Mouse (Mus musculus) hindbrain, embryonic 11.5 days (tissue): ENCODE results near the gene Arhgef38. TPM values are rescaled to one million over a fixed set of nuclear protein-coding genes. Genes with fewer than 3 reads are reported as not detected.
A peak's percentile ranks its signal among the peaks of the same experiment; 100 is the strongest.

ENCODE experiments used
- ATAC-seq: fragments of 200-750 bp; cut with Nextera tagmentation; 2 replicates; pipeline ENCODE4 v1.8.0; 2017; ENCODE audit warnings: mild to moderate bottlenecking, moderate TSS enrichment, moderate library complexity; ENCODE audit not compliant: low FRiP score
- DNase-seq: peaks from one replicate; pipeline ENCODE4 v3.0.0-alpha.2; 2015; ENCODE audit warnings: low spot score
- H3K27ac ChIP-seq: fragments of 300-500 bp; sonication (generic); 2 replicates; pipeline ENCODE4 v1.5.1; 2014; ENCODE audit warnings: mild to moderate bottlenecking, low read depth, low read length
- H3K27me3 ChIP-seq: fragments of 300-500 bp; sonication (generic); 2 replicates; pipeline ENCODE4 v1.6.1; 2014; ENCODE audit warnings: mild to moderate bottlenecking, low read length, moderate library complexity, mixed read lengths; ENCODE audit not compliant: control insufficient read depth, insufficient read depth
- H3K36me3 ChIP-seq: fragments of 300-500 bp; sonication (generic); 2 replicates; pipeline ENCODE4 v1.6.1; 2014; ENCODE audit warnings: mild to moderate bottlenecking, low read length, moderate library complexity, mixed read lengths; ENCODE audit not compliant: control insufficient read depth, insufficient read depth
- H3K4me1 ChIP-seq: fragments of 300-500 bp; sonication (generic); replicated peaks from 2 replicates; pipeline ENCODE4 v1.6.1; 2014; ENCODE audit warnings: low read length, mixed read lengths; ENCODE audit not compliant: control insufficient read depth, insufficient read depth
- H3K4me2 ChIP-seq: fragments of 300-500 bp; sonication (generic); replicated peaks from 2 replicates; pipeline ENCODE4 v1.6.1; 2014; ENCODE audit warnings: mild to moderate bottlenecking, low read depth, low read length
- H3K4me3 ChIP-seq: fragments of 300-500 bp; sonication (generic); 2 replicates; pipeline ENCODE4 v1.5.1; 2014; ENCODE audit warnings: low read depth, low read length
- H3K9ac ChIP-seq: fragments of 300-500 bp; sonication (generic); 2 replicates; pipeline ENCODE4 v1.6.1; 2014; ENCODE audit warnings: low read depth, low read length
- H3K9me3 ChIP-seq: fragments of 300-500 bp; sonication (generic); 2 replicates; pipeline ENCODE4 v1.6.1; 2016; ENCODE audit warnings: low read length; ENCODE audit not compliant: control insufficient read depth
- WGBS: fragments of 180-500 bp; shearing (Covaris S2); extraction: QIAGEN DNeasy Blood & Tissue Kit; methylation state at CpG from one replicate; pipeline ENCODE4 v1.1.7; 2014; 5-methylcytosine and 5-hydroxymethylcytosine counted together
- polyA plus RNA-seq: library from polyadenylated mRNA; unstranded; fragments of >200 nt; fragmentation: Nextera tagmentation; extraction: Ambion mirVana; gene quantifications from 2 replicates; pipeline ENCODE4 v1.2.1, GENCODE M21; 2014

Gene Arhgef38
- polyA plus RNA-seq, 1 experiment from 2014 or later = 0.23 TPM

- Histone ChIP-seq H3K4me2 (no peak overlapping the region), H3K36me3 (no peaks in the 10 kb centered on the region), H3K9me3 (no peaks in the 10 kb centered on the region), H3K9ac (no peak overlapping the region), H3K4me1 (no peaks in the 10 kb centered on the region; the same call in 1 of the 2 replicates), H3K4me3 (no peak overlapping the region), H3K27me3 (no peaks in the 10 kb centered on the region), H3K27ac (no peak overlapping the region)
- DNase-seq = no peak
- ATAC-seq = no peak
- 77% methylated on average over 19 of the region's 19 CpGs for WGBS
Measured at GRCm38 (mm10) chr3:133227258-133228012, 7.3 kb downstream of the Arhgef38 start.

- WGBS = 72% methylated on average over 7 of the region's 7 CpGs
- Histone ChIP-seq H3K27ac (no peak overlapping the region), H3K9me3 (no peaks in the 10 kb centered on the region), H3K9ac (no peak overlapping the region), H3K4me1 (no peaks in the 10 kb centered on the region), H3K4me3 (no peak overlapping the region), H3K4me2 (no peak overlapping the region), H3K27me3 (no peaks in the 10 kb centered on the region), H3K36me3 (no peaks in the 10 kb centered on the region)
- ATAC-seq (peak; percentile 21; the same call in 1 of the 2 replicates), DNase-seq (no peak)
Measured at GRCm38 (mm10) chr3:133218501-133218900, 16.2 kb downstream of the Arhgef38 start.

- H3K36me3 ChIP-seq = no peaks in the 10 kb centered on the region
- 93% methylated on average over 5 of the region's 5 CpGs for WGBS
Measured at GRCm38 (mm10) chr3:133215198-133215819, 19.4 kb downstream of the Arhgef38 start.

GRCm38 (mm10) chr3:133213434-133214114 lies 21.2 kb downstream of the Arhgef38 start:
- Histone ChIP-seq H3K36me3 (no peaks in the 10 kb centered on the region), H3K4me3 (no peak overlapping the region), H3K9ac (no peak overlapping the region), H3K4me1 (no peaks in the 10 kb centered on the region), H3K9me3 (no peaks in the 10 kb centered on the region), H3K27me3 (no peaks in the 10 kb centered on the region), H3K4me2 (no peak overlapping the region), H3K27ac (no peak overlapping the region)
- 95% methylated on average over 3 of the region's 3 CpGs for whole genome bisulfite sequencing
- no peak for ATAC-seq
- DNase-seq = no peak

More at GRCm38 (mm10) chr3:133215198-133215819, 19.4 kb downstream of the Arhgef38 start:
- ATAC-seq (no peak), DNase-seq (no peak)
- H3K27me3 ChIP-seq = no peaks in the 10 kb centered on the region
- H3K4me2 ChIP-seq = no peak overlapping the region
- H3K4me3 ChIP-seq = no peak overlapping the region
- no peaks in the 10 kb centered on the region for H3K9me3 ChIP-seq
- no peaks in the 10 kb centered on the region for H3K4me1 ChIP-seq
- H3K27ac ChIP-seq = no peak overlapping the region
- H3K9ac ChIP-seq = no peak overlapping the region

- H3K9ac ChIP-seq = no peak overlapping the region
- DNase-seq = no peak
- H3K27me3 ChIP-seq = no peaks in the 10 kb centered on the region
- WGBS = 92% methylated on average over 3 of the region's 3 CpGs
- no peak for ATAC-seq
- no peaks in the 10 kb centered on the region for H3K36me3 ChIP-seq
- no peaks in the 10 kb centered on the region for H3K4me1 ChIP-seq
- no peaks in the 10 kb centered on the region for H3K9me3 ChIP-seq
- no peak overlapping the region for H3K4me3 ChIP-seq
- H3K27ac ChIP-seq = no peak overlapping the region
- H3K4me2 ChIP-seq = no peak overlapping the region
Measured at GRCm38 (mm10) chr3:133211324-133211723, 23.4 kb downstream of the Arhgef38 start.

- no peak for ATAC-seq
- Histone ChIP-seq H3K4me1 (no peaks in the 10 kb centered on the region), H3K27ac (no peak overlapping the region), H3K4me2 (no peak overlapping the region), H3K9me3 (no peaks in the 10 kb centered on the region), H3K4me3 (no peak overlapping the region), H3K27me3 (no peaks in the 10 kb centered on the region), H3K9ac (no peak overlapping the region), H3K36me3 (no peaks in the 10 kb centered on the region)
- 85% methylated on average over 2 of the region's 2 CpGs for WGBS
- DNase-seq = no peak
Measured at GRCm38 (mm10) chr3:133203713-133204112, 31.0 kb downstream of the Arhgef38 start.

- no peaks in the 10 kb centered on the region for H3K27me3 ChIP-seq
- no peak overlapping the region for H3K9ac ChIP-seq
- no peaks in the 10 kb centered on the region for H3K36me3 ChIP-seq
- no peaks in the 10 kb centered on the region for H3K4me1 ChIP-seq
- DNase-seq (no peak), ATAC-seq (no peak)
- H3K4me2 ChIP-seq = no peak overlapping the region
- no peaks in the 10 kb centered on the region for H3K9me3 ChIP-seq
- 92% methylated on average over 13 of the region's 13 CpGs for WGBS
- H3K27ac ChIP-seq = no peak overlapping the region
- no peak overlapping the region for H3K4me3 ChIP-seq
Measured at GRCm38 (mm10) chr3:133202171-133202570, 32.6 kb downstream of the Arhgef38 start.

GRCm38 (mm10) chr3:133188930-133189329 lies 45.8 kb downstream of the Arhgef38 start:
- ATAC-seq (no peak), DNase-seq (no peak)
- Histone ChIP-seq H3K4me1 (no peaks in the 10 kb centered on the region), H3K36me3 (no peaks in the 10 kb centered on the region), H3K27me3 (no peaks in the 10 kb centered on the region), H3K4me3 (no peak overlapping the region), H3K27ac (no peak overlapping the region), H3K4me2 (no peak overlapping the region), H3K9me3 (no peaks in the 10 kb centered on the region), H3K9ac (no peak overlapping the region)
- WGBS = 84% methylated on average over 3 of the region's 3 CpGs
